Mouse (Mus musculus) natural killer cell, adult 2 months (primary cell): ENCODE measurements around the gene Pnmt.
A peak's percentile ranks its signal among the peaks of the same experiment; 100 is the strongest.

Source experiments
- DNase-seq, 2 experiments: peaks; one replicate each; pipeline ENCODE4 v3.0.0; 2022; ENCODE audit warnings: low spot score in 2 of 2

Pnmt gene

DNA sequence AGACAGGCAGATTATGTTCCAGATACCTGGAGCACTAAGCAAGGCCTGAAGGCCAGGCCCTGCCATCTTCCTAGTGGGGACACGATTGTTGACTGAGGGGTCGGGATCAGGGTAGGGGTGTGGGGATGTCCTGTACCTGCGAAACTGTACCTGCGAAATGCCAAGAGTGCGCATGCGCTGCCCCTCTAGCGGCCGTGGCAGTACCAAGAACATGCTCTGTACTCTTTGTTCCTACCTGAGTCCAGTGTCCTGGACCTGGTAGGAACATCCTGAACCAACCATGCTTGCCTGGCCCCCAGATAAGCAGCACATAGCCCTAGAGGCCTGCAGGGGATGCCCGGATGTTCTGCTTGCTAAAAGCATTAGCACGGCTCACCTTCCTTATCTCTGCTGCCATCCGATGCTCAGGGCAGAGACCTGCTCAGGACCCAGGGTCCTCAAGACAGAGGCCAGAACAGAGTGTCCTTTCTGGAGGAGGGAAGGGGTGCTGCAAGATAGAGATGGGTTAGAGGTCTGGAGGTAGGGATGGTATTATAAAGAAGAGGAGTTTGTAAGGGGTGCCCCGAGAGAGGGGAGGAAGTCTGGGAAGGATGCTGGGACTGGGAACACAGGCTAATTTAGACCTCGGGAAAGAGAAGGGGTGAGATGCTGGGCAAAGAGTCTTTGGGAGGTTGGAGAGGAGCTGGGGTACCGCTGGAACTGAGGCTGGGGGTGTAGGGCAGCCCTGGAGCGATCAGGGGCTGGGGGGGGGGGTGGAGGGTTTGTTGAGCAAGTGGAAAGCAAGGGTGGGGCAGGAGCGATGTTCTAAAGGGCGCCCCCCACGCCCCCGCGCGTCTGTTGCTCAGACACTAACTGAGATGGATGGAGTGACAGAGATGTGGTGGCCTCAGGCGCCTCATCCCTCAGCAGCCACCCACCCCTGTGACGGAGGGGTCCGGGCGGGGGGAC, at the start of gene Pnmt:
Gene Pnmt, plus strand, starts transcription at position 813 of the 948 bp plus-strand sequence.
- DNase-seq = no peak

DNA sequence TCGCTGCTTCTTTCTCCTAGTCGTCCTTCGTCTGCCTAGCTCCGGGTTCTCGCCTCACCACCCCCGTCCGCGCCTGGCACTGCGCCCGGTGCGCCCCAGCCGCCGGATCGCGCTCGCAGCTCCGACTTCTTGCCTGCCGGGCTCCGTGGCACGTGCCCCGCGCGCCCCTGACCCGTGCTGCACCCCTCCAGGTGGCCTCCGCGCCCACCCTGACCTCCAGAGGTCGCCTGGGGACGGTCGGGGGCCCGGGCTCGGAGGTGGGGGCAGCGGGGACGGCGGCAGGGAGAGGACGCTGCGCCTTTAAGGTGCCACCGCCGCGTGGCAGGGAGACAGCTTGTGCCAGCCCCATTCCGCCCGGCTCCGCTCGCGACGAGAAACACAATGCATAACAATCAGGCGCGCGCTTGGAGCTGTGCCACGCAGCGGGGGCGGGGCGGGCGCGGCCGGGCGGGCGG, 47.7 kb upstream of the Pnmt start:
- no peak for DNase-seq

DNA sequence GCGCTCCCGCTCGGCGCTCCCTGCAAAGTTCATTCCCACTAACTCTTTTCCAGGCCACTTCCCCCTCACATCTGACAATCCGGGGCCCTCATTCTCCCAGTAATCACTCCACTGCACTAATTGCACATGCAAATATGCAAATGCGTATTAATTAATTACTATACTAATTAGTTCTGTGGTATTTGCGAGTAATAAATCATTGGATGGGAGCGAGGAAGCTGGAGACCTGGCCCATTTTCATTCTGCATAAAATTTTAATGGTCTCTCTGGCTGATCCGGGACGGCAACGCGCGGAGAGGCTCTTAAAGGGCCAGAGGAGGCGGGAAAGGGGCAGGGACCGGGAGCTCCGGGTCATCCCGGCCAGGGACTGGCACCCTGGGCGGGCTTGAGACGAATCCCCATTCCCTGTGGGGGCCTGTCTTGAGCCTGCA, 47.2 kb upstream of the Pnmt start:
- DNase-seq = no peak

DNA sequence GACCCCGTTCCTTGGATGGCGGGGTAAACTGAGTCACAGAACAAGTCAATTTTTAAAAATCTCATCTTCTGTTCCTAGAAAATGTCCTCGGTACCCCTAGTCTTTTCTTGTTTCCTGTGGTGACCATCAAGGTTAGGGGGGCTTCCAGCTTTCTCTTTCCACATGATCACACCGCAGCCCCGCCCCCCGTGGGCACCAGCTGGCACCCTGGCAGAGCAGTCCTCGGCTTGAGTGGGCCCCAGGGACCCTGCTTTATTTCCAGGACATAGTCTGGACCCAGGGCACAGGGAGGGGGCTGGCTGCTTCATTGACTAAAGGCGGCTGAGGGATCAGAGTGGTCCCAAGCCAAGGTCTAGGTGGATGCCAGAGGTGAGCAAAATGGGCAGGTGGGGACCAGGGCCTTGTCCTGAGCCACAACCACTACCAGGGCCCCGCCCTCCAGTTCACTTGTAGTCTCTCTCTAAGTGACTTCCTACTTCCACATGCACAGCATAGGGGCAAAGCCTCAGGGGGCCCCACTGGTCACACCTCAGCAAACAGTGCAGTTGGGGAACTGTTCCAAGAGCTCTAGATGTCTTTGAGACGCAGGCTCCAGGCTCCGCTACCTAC, 46.5 kb upstream of the Pnmt start:
- DNase-seq = no peak

DNA sequence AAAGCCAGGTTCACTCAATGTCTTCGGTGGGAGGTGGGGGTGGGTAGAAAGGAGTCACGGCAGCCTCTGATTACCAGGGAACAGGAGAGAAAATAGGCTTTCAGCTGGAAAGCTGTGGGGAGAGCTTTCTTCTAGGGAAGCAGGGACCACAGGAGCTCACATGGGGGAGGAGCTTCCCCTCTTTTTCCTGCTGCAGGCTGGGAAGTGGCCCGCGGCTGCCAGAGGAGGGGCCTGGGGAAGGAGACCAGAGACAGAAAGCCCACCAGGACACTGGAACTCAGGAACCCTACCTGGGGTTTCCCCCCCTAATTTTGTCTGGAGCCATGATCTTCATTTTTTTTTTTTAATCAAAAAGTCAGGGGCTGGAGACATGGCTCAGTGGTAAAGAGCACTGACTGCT, 45.7 kb upstream of the Pnmt start:
- DNase-seq = no peak

DNA sequence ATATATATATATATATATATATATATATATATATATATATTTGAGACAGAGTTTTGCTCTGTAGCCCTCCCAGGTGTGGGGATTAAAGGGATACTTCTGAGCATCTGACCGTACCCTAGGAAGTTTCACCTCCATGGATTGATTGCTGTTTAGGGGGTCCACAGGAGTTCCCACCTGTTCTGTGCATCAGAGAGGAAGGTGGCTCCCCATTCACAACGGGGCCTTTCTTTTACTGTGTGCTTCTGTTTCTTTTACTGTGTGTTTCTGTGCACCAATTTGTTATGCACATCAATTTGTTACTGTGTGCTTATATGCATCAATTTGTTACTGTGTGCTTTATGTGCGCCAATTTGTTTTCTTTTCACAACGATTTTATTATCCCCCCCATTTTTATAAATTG, 45.1 kb upstream of the Pnmt start:
- DNase-seq = no peak

DNA sequence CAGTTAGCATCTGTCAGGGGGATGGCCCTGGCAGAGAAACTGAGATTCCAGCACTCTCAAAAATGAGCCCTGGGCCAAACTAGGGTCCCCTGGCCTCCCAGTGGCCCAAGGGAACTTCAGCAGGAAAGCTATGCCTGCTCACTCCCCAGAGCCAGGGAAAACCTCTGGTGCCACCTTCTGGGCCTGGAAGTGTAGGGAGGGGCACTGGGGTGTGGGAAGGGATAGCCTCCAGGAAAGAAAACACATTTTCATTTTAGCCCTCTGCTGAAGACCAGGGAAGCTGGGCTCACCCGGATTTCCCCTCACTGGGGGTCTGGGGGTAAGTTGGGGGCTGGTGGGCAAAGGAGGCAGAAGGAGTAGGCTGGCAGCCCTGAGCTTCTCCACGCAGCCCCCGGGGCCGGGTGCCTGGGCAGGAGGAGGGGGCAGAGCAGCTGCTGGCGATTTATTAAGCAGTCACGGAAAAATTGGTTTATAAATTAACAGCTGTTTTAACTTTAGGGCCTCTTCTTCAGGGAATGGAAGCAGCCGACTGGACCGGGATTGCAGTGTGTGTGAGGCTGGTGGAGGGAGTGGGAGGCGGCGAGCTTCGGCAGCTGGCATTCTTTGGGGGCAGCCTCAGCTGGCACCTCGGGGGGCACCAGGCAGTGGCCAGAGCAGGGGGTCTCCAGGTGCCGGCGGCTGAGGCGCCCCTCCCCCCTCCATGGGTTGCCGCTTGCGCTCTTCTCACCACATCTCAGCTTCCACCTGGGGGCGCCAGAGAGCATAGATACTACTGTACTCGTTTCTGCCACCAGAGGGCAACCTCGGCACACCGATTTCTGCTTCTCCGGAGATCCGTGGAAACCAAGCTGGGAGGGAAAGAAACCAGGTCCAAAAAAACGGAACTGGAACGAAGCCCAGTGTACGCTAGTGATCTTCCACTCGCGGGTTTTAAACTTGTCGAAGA, 44.0 kb upstream of the Pnmt start:
- peak; percentile 87 to 93 for DNase-seq

DNA sequence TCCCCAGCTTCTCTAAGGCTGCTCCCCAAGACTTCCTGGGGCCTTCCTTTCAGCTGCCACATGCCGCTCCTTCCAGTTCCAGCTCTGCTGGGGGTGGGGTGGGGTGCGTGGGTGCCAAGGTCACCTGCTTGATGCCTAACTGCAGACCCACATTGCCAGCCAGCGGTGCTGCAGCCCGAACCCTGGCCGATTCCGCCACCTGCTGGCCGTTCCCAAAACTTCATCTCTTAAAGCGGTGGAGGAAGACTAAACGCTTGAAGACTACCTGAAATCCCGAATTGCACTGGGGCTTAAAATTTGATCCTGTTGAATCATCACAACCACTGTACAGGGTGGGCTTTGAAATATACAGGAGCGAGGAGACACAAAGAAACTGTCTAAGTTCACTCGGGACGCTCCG, 41.0 kb upstream of the Pnmt start:
- DNase-seq = peak; percentile 51 to 70

DNA sequence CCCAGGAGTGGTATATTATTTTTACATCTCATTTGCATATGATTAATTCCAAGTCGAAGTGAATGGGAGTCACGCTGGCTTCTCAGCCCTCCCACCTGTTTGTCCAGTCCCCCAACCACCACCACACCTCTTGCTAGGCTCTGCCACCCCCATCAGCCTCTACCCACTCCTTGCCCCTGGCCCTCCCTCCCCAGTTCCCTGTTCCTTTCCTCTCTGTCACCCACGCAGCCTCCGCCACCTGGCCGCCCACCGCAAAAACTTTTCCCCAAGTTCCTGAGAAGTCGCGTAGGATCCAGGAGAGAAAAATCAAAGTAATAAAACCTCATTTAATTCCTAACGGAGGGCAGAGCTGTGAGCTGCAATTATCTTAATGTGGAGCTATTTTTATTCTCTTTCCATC, 40.1 kb upstream of the Pnmt start:
- DNase-seq = no peak

DNA sequence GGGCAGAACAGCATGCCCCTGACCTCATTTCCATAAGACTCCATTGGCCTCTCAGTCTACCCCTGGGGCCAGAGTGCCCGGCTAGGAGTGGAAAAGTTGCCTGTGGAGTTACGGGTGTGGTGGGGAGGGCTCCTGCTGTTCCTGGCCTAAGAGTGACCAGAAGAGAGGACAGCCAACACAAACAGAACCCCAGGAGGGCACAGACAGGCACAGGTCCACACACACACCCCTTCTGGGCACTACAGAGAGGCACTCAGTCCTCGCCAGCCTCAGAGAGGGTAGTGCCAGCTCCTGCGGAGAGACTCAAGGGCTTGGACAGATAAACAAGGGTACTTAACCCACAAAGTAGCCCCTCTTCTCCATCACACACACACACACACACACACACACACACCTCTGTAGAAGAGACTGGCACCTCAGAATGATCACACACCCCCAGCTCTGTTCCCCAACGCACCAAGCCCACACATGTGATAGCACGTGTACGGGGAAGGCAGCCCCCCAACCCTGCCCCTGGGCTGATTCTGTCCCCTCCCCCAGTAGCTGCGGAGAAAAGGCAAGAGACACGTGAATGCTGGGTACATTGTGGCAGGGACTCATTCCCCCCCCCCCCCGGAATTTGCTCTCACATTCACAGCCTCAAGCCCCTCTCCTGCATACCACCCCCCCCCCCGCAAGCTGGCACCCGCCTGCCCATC, 38.7 kb upstream of the Pnmt start:
- no peak for DNase-seq

DNA sequence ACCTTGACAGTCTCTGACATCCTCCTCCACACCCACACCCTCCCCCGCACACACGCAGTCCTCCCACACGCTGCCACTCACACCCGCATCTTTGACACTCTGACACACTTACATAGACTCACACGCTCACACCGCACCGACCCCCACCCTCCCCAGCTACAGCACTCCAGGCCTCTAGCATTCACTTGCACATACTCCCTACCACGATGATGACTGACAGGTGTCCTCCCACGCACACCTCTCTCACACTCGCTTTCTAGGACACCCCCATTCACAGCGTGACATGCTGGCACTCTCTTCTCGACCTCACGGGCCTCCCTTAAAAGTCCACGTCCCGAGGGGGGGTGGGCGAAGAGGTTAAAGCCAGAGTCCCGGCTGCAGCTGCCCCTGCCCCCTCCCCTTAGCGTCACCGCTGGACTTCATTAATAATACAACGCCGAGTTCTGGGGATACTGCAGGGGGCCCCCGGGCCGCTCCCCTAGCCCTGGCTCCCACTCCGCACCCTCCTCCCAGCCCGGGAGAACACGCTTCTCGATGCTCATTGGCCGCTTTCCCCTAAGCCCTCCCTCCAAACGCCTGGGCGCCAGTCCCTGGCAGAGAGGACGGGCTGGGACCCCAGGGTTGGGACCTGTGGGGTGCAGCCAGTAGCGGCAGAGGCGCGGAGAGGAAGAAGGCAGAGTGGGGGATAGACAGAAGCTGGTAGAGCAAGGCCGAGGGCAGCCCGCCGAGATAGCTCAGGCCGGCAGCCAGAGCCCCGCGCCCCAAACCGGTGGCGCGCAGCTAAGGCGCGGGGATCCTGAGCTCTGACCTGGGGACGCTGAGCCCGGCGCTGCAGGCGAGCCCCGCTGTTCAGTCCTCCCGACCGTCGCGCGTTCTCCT, 37.9 kb upstream of the Pnmt start, which contains the start of gene Ppp1r1b:
Gene Ppp1r1b, plus strand, starts transcription at position 322 of the 879 bp plus-strand sequence.
- DNase-seq = no peak

DNA sequence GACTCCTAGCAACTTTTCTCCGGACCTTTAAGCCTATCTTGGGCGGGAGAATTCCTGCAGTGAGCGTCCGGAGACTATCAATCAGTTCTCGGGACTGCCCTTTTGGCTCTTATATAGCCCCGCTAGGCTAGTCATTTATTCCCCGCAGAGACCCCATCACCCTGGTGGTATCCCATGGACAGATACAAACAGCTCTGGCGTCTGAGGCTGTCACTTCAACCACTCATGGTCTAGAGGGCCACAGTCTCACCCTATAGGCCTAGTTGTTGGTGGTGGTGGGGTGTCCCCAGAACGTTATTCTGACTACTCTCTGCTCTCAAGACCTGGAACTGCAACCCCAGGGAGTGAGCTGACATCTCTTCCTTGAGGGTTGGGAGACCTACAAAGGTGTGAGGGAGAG, 36.9 kb upstream of the Pnmt start:
- DNase-seq = no peak

DNA sequence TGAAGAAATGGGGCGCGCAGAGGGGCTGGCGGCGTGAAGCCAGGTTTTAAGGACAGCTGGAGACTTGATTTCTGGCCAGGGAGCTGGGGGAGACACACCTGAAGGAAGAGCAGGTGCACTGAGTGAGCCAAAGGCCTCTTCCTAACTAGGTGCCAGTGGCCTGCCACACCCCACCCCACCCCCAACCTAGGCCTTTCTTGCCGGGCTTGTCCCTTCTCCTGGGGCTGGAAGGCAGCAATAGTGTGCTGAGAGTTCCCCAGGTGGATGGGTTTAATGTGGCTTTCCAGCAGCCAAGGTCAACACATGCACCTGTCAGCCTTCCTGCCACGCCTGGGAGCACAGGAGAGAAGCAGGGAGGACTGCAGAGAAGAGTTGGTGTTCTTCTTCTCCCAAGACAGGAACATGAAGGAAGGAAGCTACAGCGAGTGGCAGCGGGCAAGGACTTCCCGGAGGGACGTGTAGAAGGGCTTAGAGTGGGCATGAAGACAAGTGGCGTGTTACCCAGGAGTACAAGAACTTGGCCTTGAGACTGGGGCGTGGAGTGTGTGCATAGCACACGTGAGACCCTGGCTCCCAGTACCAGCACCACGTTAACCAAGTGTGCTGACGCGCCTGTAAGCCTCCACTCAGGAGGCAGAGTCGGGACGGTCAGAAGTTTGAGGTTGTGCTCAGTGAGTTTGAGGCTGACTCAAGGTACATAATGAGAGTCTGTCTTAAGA, 33.8 kb upstream of the Pnmt start:
- no peak for DNase-seq

DNA sequence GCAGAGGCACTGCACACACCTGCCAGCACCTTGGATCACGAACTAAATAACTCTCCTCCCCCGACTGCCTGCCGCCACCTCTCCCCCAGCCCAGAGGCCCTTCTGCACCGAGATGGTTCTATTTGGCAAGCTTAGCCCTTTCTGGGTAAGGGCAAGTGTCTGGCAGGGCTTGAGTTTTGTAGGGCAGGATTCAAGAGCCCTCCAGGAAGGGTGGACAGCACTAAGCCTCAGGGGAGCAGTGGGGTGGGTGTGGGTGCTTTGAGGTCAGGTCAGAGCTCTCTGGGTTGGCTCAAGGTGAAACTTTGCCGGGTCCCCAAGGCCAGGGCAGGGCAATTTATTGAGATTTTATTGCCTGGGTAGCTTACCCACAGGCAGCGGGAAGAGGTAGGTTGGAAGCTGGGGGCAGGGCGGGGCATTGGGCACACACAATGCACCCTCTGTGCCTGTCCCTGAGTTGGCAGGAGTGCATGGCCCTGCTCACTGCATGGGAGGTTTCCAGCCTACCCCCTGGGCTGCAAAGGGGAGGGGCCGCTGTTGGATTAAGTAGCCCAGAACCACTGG, 32.5 kb upstream of the Pnmt start:
- no peak for DNase-seq

DNA sequence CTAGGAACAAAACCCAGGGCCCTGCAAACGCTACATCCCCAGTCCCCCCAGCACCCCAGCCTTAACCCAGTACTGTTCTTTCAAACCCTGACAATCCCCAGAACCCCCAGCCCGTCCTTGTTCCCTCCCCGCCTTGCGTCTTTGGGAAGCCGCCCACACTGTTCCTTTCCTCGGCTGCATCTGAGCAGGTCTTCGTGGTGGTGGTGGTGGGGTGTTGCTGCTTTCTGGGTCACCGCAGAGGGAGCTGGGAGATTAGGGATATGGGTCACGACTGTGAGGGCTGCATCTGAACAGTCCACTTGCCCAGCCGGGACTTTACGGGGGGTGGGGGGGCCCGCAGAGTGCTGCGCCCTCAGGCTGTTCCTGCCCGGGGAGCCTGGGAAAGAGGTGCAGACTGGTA, 31.8 kb upstream of the Pnmt start:
- no peak for DNase-seq

DNA sequence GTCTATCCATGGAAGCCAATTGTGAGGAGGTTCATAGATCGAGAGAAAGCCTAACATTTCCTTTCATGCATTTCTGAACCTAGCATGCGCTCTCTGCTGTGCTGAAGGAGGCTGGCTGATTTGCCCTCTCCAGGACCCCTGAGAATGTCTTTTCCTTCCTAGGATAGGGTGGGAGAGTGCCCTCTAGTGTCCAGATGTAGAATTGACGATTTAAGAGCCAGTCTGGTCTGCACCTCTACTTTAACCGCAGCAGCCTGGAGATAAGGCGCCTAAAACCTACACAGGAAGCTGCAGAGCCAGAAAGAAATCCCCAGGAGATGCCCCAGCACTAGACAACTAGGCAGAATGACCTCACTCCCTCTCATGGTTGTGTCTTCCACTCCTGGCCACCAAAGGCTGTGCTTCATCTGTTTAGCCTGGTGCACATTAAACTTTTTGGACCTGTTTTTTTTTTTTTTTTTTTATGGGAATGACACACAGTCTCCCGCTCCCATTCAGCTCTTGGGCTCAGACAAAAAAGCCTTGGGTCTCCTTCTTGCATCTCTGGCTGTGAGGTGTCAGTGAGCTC, 30.4 kb upstream of the Pnmt start:
- peak; percentile 71 to 75 for DNase-seq

DNA sequence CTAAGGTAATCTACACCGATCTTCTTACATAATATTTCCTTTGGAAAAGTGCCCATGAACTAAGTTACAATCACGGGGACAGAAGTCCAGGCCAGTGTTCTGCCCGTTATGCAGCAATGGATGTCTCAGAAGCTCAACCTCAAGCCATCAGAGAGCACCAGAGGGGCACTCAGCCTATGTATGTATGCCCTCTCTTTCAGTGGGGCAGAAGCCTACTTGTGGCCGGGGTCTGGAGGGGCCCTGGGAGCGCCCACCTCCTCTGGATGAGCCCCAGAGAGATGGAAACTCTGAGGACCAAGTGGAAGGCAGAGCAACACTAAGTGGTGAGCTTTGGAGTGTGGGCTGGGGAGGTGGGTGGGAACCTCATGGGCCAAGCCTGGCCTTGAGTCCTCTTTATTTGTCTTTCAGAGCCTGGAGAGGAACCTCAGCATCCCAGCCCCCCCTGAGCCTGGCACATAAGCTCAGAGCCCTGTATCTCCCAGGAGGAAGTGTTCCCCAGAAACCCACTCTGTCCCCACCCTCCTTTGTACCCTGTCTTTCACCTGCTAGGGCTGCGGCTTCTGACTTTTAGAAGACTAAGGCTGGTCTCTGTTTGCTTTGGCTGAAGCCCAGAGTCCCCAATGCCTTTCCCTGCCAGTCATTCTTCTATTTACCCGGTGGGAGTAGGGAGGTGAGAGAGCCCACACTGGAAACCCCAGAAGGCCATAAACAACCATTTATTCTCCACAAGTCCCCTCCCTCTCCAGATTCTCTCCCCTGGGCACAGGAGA, 29.4 kb upstream of the Pnmt start:
- DNase-seq = no peak
